Mouse (Mus musculus) common myeloid progenitor, adult 5-6 weeks (primary cell): Measurements from ENCODE around the gene Epc2. TPM values are rescaled to one million over a fixed set of nuclear protein-coding genes. Genes with fewer than 3 reads are reported as not detected.

ENCODE experiments used
- ATAC-seq: replicated peaks from 2 replicates; pipeline ENCODE4 v1.8.0; 2016; ENCODE audit warnings: low read depth, mild to moderate bottlenecking, moderate TSS enrichment, inconsistent platforms; ENCODE audit not compliant: poor library complexity, severe bottlenecking
- total RNA-seq: library from RNA; stranded (forward); fragments of 200-1000, 187-1606 nt; gene quantifications from 2 replicates; pipeline ENCODE4 v1.2.3, GENCODE M21; 2017

Epc2 gene
- 44.8 and 51.8 TPM in 2 replicates for total RNA-seq

- peak; percentile 30; the same call in 1 of the 2 replicates for ATAC-seq
Measured at GRCm38 (mm10) chr2:49450931-49451636, at the start of gene Epc2. Gene Epc2, plus strand, starts transcription at chr2:49451486.

GRCm38 (mm10) chr2:49405954-49406353 lies 45.3 kb upstream of the Epc2 start:
- no peak for ATAC-seq

GRCm38 (mm10) chr2:49411685-49412084 lies 39.6 kb upstream of the Epc2 start:
- ATAC-seq, result peak; percentile 79

GRCm38 (mm10) chr2:49412576-49412975 lies 38.7 kb upstream of the Epc2 start:
- ATAC-seq, result no peak

GRCm38 (mm10) chr2:49415868-49416267 lies 35.4 kb upstream of the Epc2 start:
- ATAC-seq, result no peak

- peak; percentile 89 for ATAC-seq
Measured at GRCm38 (mm10) chr2:49417018-49417604, 34.2 kb upstream of the Epc2 start.

- ATAC-seq, result no peak
Measured at GRCm38 (mm10) chr2:49420396-49420795, 30.9 kb upstream of the Epc2 start.

GRCm38 (mm10) chr2:49423857-49424256 lies 27.4 kb upstream of the Epc2 start:
- no peak for ATAC-seq

- ATAC-seq, result peak; percentile 100
Measured at GRCm38 (mm10) chr2:49424788-49425187, 26.5 kb upstream of the Epc2 start.

GRCm38 (mm10) chr2:49426175-49426574 lies 25.1 kb upstream of the Epc2 start:
- no peak for ATAC-seq

GRCm38 (mm10) chr2:49431015-49431414 lies 20.3 kb upstream of the Epc2 start:
- 0 out of 2 replicates have a peak, but pooled peaks have one; percentile 32 for ATAC-seq

- no peak for ATAC-seq
Measured at GRCm38 (mm10) chr2:49433211-49433610, 18.1 kb upstream of the Epc2 start.

- ATAC-seq, result no peak
Measured at GRCm38 (mm10) chr2:49446238-49446637, 5.0 kb upstream of the Epc2 start.

- no peak for ATAC-seq
Measured at GRCm38 (mm10) chr2:49447586-49448475, 3.5 kb upstream of the Epc2 start.

GRCm38 (mm10) chr2:49450467-49450866 lies 819 bp upstream of the Epc2 start:
- ATAC-seq, result no peak

- ATAC-seq, result peak; percentile 75
Measured at GRCm38 (mm10) chr2:49451637-49452211, 438 bp downstream of the Epc2 start.

- peak; percentile 79 for ATAC-seq
Measured at GRCm38 (mm10) chr2:49452451-49453081, 1.3 kb downstream of the Epc2 start.

- ATAC-seq, result peak; percentile 54; the same call in 1 of the 2 replicates
Measured at GRCm38 (mm10) chr2:49457797-49458196, 6.5 kb downstream of the Epc2 start.

- no peak for ATAC-seq
Measured at GRCm38 (mm10) chr2:49465672-49466222, 14.5 kb downstream of the Epc2 start.

- ATAC-seq, result no peak
Measured at GRCm38 (mm10) chr2:49467038-49467437, 15.8 kb downstream of the Epc2 start.
